Mouse (Mus musculus): Measurements from ENCODE around the gene Gm12394. TPM values are rescaled to one million over a fixed set of nuclear protein-coding genes. Genes with fewer than 3 reads are reported as not detected.
"Not testable (repeated sequence)": the region's sequence is repeated elsewhere in the genome, so short reads cannot be mapped to it uniquely, and the experiment has no call there.

Gene Gm12394
- polyA plus RNA-seq, 1 experiment from 2014 or later = not detected

DNA sequence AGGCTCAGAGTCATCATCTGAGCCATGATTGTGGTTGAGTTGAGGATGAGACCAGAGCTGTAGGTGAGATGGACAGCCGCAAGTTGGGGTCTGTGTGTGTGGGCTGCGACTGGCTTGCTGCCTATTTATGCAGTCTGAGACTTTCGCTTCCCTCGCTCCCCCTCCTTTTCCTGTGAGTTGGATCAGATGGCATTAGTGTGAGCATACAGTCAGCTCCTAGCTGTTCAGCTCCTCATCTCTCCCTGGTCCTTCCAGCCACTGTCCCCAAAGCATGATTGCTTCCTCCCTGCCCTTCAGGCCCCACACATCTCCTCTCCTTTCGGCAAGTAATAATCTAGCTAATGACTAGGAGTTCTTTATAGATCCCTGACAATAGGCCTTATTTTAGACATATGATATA, 82.7 kb downstream of the Gm12394 start, which contains the start of gene Ccl21a:
Ccl21a (minus strand) TSS at position 101 of the 400 bp plus-strand sequence.
- not testable (repeated sequence) for H3K4me3 ChIP-seq; H3K27ac ChIP-seq; H3K9me3 ChIP-seq; H3K9ac ChIP-seq; H3K27me3 ChIP-seq; H3K4me2 ChIP-seq; ATAC-seq (ENCODE audit: insufficient number of reproducible peaks, low FRiP score, low TSS enrichment, low read depth); H3K4me1 ChIP-seq; H3K36me3 ChIP-seq
- WGBS = no CpG with 5 or more reads among the region's 5 CpGs

DNA sequence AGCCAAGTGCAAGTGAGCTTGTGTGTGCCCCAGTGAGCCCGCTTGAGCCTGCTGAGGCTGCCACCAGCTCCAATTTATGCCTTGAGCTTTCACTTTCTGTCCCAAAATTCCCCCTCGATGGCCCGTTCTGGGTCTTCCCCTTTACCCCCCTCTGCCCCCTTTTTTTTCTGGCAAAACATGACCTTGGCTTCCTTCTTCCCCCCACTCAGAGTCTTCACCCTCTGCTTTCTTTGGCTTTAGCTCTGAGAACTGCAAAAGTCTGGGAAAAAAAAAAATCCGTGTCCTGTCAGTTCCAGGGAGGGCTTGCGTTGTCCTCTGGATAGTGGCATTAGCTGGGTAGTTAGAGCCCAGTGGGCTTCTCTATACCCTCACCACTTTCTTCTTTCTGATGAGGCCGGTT, 100.1 kb downstream of the Gm12394 start, which contains the start of gene Ccl19:
Ccl19 (minus strand) TSS at position 101 of the 400 bp plus-strand sequence.
- not testable (repeated sequence) for H3K27me3 ChIP-seq; H3K36me3 ChIP-seq; H3K27ac ChIP-seq; ATAC-seq (ENCODE audit: insufficient number of reproducible peaks, low FRiP score, low TSS enrichment, low read depth); H3K9me3 ChIP-seq; H3K4me2 ChIP-seq; H3K4me1 ChIP-seq; H3K4me3 ChIP-seq; H3K9ac ChIP-seq
- no CpG with 5 or more reads among the region's 6 CpGs for WGBS

DNA sequence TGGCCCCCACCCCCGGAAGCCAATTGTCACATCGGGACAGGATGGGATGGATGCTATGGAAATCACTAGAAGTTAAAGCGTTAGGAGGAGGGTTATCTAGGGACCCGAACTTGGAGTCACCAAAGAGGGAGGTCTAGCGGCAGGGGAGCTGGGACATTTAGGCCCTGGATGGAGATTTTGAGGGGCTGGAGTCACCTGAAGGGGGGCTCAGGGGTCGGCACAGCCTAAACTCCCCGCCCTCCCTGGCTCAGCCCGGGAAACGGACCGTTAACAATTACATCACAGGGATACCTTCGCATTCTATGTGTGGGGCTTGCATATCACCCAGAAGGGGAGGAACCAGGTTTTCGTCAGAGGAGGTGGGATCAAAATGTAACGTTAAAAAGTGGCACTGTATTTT, 121.3 kb downstream of the Gm12394 start, which contains the start of gene 4930578G10Rik:
4930578G10Rik (plus strand) TSS at position 301 of the 400 bp plus-strand sequence.
- H3K27me3 ChIP-seq; H3K36me3 ChIP-seq; H3K4me2 ChIP-seq; H3K27ac ChIP-seq; H3K4me3 ChIP-seq; ATAC-seq (ENCODE audit: insufficient number of reproducible peaks, low FRiP score, low TSS enrichment, low read depth); H3K9ac ChIP-seq; H3K4me1 ChIP-seq; H3K9me3 ChIP-seq: not testable (repeated sequence)
- no CpG with 5 or more reads among the region's 13 CpGs for WGBS

Other genes with a start within 250 kb of the Gm12394 start
- not detected in 2 replicates for gene Gm10591, start 244.6 kb downstream of the Gm12394 start, polyA plus RNA-seq (2015; fragmentation: Nextera tagmentation; extraction: Ambion mirVana)
- gene Gm2564, start 227.1 kb downstream of the Gm12394 start, polyA plus RNA-seq (2015; fragmentation: Nextera tagmentation; extraction: Ambion mirVana) = 0.22 and 0.52 TPM in 2 replicates
- gene Ccl27b, start 201.5 kb downstream of the Gm12394 start, polyA plus RNA-seq (2015; fragmentation: Nextera tagmentation; extraction: Ambion mirVana) = not detected in 2 replicates
- gene Il11ra2, start 194.9 kb downstream of the Gm12394 start, polyA plus RNA-seq (2015; fragmentation: Nextera tagmentation; extraction: Ambion mirVana) = not detected in 2 replicates
- not detected in 2 replicates for gene 4930578G10Rik, start 121.2 kb downstream of the Gm12394 start, polyA plus RNA-seq (2015; fragmentation: Nextera tagmentation; extraction: Ambion mirVana)
- gene Ccl19, start 100.2 kb downstream of the Gm12394 start, polyA plus RNA-seq (2015; fragmentation: Nextera tagmentation; extraction: Ambion mirVana) = not detected in 2 replicates
- gene Ccl21a, start 82.8 kb downstream of the Gm12394 start, polyA plus RNA-seq (2015; fragmentation: Nextera tagmentation; extraction: Ambion mirVana) = 84.1 and 95.7 TPM in 2 replicates
- gene Fam205a1, start 2.9 kb downstream of the Gm12394 start, polyA plus RNA-seq (2015; fragmentation: Nextera tagmentation; extraction: Ambion mirVana) = not detected in 2 replicates
- 0.38 TPM in 1 of 2 replicates, not detected in the other for gene Fam205c, start 17.5 kb upstream of the Gm12394 start, polyA plus RNA-seq (2015; fragmentation: Nextera tagmentation; extraction: Ambion mirVana)
- 2.0 and 2.2 TPM in 2 replicates for gene Phf24, start 59.9 kb upstream of the Gm12394 start, polyA plus RNA-seq (2015; fragmentation: Nextera tagmentation; extraction: Ambion mirVana)
- 11.2 and 13.5 TPM in 2 replicates for gene Dnajb5, start 93.0 kb upstream of the Gm12394 start, polyA plus RNA-seq (2015; fragmentation: Nextera tagmentation; extraction: Ambion mirVana)
- 0.42 and 0.55 TPM in 2 replicates for gene 1700022I11Rik, start 112.8 kb upstream of the Gm12394 start, polyA plus RNA-seq (2015; fragmentation: Nextera tagmentation; extraction: Ambion mirVana)
- gene Vcp, start 143.7 kb upstream of the Gm12394 start, polyA plus RNA-seq (2015; fragmentation: Nextera tagmentation; extraction: Ambion mirVana) = 505 and 519 TPM in 2 replicates
- gene Fancg, start 153.7 kb upstream of the Gm12394 start, polyA plus RNA-seq (2015; fragmentation: Nextera tagmentation; extraction: Ambion mirVana) = 20.7 and 26.1 TPM in 2 replicates
- 22.7 and 23.1 TPM in 2 replicates for gene Pigo, start 169.0 kb upstream of the Gm12394 start, polyA plus RNA-seq (2015; fragmentation: Nextera tagmentation; extraction: Ambion mirVana)
- gene Stoml2, start 174.9 kb upstream of the Gm12394 start, polyA plus RNA-seq (2015; fragmentation: Nextera tagmentation; extraction: Ambion mirVana) = 286 and 303 TPM in 2 replicates
- gene Fam214b, start 189.4 kb upstream of the Gm12394 start, polyA plus RNA-seq (2015; fragmentation: Nextera tagmentation; extraction: Ambion mirVana) = 14.4 and 14.9 TPM in 2 replicates
- 2.7 and 2.9 TPM in 2 replicates for gene Unc13b, start 202.2 kb upstream of the Gm12394 start, polyA plus RNA-seq (2015; fragmentation: Nextera tagmentation; extraction: Ambion mirVana)